Mouse (Mus musculus): ENCODE results near the gene Add2. TPM values are rescaled to one million over a fixed set of nuclear protein-coding genes. Genes with fewer than 3 reads are reported as not detected.

Gene Add2
- polyA plus RNA-seq, 1 experiment from 2014 or later: 64.5 TPM

DNA sequence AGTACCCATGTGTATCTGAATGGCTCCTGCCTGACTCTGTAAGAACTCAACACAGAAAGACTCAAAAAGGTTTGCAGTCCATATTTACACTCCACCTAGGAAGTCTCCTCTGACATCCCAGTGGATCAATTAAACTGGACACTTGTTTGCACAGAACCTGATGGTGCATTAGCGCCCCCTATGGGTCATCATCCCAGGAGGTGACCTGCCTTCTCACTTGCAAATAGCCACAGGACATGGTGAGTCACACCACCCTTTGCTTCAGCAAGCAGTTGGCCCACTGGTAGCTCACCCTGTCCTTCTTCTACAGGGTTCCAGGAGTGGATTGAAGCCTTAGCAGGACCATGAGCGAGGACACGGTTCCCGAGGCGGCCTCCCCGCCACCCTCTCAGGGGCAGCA is 57.0 kb downstream of the Add2 start:
- 66% methylated on average over 6 of the region's 6 CpGs for WGBS
- DNase-seq (ENCODE audit: low spot score, missing footprints): peak; percentile 94

DNA sequence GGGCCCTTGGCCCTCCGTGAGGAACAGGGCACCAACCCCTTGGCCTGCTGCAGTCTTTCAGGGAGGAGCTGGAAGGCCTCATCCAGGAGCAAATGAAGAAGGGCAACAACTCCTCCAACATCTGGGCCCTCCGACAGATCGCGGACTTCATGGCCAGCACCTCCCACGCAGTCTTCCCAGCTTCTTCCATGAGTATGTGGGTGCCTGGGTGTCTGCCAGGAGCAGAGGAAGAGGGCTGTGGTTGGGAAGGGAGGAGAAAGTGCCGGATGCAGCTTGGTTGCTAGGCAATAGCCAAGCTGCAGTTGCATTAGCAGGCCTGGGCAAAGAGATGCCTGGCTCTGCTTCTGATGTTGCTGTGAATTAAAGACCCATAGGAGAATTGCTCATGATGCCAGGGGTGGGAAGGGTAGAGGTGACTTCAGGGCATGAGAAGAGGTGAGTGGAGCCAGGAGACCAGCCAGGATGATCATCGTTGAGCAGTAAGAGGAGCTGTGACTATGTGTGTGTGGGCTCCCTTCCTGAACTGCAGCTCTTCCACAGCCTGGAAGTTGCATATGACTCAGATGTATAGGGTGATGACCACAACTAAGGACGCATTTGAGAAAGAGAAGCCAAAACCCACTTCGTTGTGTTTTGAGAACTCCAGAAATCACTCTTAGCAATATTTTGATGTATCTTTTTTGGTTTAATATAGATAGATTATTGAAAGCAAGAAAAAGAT is 58.5 kb downstream of the Add2 start:
- ATAC-seq (ENCODE audit: low FRiP score) (no peak), DNase-seq (ENCODE audit: low spot score, missing footprints) (no peak)
- no peaks in the 10 kb centered on the region for H3K4me1 ChIP-seq (ENCODE audit: control insufficient read depth, insufficient read depth, low read length)
- H3K9ac ChIP-seq (ENCODE audit: low read length): no peak overlapping the region
- H3K4me3 ChIP-seq (ENCODE audit: low read depth, low read length): no peak overlapping the region
- H3K36me3 ChIP-seq (ENCODE audit: control insufficient read depth, insufficient read depth, low read length): no peaks in the 10 kb centered on the region
- H3K27me3 ChIP-seq (ENCODE audit: control insufficient read depth, insufficient read depth, low read length): no peaks in the 10 kb centered on the region
- WGBS: 76% methylated on average over 9 of the region's 9 CpGs
- H3K27ac ChIP-seq (ENCODE audit: low read depth, low read length): no peak overlapping the region
- H3K9me3 ChIP-seq (ENCODE audit: control insufficient read depth, low read length): no peaks in the 10 kb centered on the region
- no peak overlapping the region for H3K4me2 ChIP-seq

More for the DNA sequence above, 57.0 kb downstream of the Add2 start:
- H3K9me3 ChIP-seq (ENCODE audit: control insufficient read depth, low read length): no peaks in the 10 kb centered on the region
- no peak for ATAC-seq (ENCODE audit: low FRiP score)
- no peaks in the 10 kb centered on the region for H3K4me1 ChIP-seq (ENCODE audit: control insufficient read depth, insufficient read depth, low read length)
- H3K9ac ChIP-seq (ENCODE audit: low read length): no peak overlapping the region
- no peak overlapping the region for H3K4me2 ChIP-seq
- H3K4me3 ChIP-seq (ENCODE audit: low read depth, low read length): no peak overlapping the region
- no peaks in the 10 kb centered on the region for H3K36me3 ChIP-seq (ENCODE audit: control insufficient read depth, insufficient read depth, low read length)
- H3K27ac ChIP-seq (ENCODE audit: low read depth, low read length): no peak overlapping the region
- no peaks in the 10 kb centered on the region for H3K27me3 ChIP-seq (ENCODE audit: control insufficient read depth, insufficient read depth, low read length)

DNA sequence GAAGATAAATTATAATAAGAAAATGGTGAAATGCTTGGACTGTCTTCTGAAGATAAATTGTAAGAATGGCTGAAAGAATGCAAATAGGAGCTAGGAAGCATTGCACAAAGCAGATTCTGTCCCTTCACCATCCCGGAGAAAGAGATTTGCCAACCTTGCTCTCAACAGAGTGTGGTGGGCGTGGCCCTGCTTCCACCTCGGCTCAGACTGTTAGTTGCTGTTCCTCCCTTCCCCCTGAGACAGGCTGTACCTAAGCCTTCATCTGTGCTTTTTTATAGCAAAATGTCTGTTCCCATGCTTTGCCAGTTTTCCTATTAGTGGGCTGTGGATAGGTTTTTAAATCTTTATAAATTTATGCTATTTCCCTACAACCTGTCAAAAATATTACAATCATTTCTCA is 59.3 kb downstream of the Add2 start:
- H3K4me2 ChIP-seq: no peak overlapping the region
- H3K27me3 ChIP-seq (ENCODE audit: control insufficient read depth, insufficient read depth, low read length): no peaks in the 10 kb centered on the region
- ATAC-seq (ENCODE audit: low FRiP score) (no peak), DNase-seq (ENCODE audit: low spot score, missing footprints) (no peak)
- H3K9me3 ChIP-seq (ENCODE audit: control insufficient read depth, low read length): no peaks in the 10 kb centered on the region
- no peaks in the 10 kb centered on the region for H3K4me1 ChIP-seq (ENCODE audit: control insufficient read depth, insufficient read depth, low read length)
- no peaks in the 10 kb centered on the region for H3K36me3 ChIP-seq (ENCODE audit: control insufficient read depth, insufficient read depth, low read length)
- H3K9ac ChIP-seq (ENCODE audit: low read length): no peak overlapping the region
- no peak overlapping the region for H3K4me3 ChIP-seq (ENCODE audit: low read depth, low read length)
- H3K27ac ChIP-seq (ENCODE audit: low read depth, low read length): no peak overlapping the region
- 45% methylated on average over 3 of the region's 3 CpGs for WGBS

DNA sequence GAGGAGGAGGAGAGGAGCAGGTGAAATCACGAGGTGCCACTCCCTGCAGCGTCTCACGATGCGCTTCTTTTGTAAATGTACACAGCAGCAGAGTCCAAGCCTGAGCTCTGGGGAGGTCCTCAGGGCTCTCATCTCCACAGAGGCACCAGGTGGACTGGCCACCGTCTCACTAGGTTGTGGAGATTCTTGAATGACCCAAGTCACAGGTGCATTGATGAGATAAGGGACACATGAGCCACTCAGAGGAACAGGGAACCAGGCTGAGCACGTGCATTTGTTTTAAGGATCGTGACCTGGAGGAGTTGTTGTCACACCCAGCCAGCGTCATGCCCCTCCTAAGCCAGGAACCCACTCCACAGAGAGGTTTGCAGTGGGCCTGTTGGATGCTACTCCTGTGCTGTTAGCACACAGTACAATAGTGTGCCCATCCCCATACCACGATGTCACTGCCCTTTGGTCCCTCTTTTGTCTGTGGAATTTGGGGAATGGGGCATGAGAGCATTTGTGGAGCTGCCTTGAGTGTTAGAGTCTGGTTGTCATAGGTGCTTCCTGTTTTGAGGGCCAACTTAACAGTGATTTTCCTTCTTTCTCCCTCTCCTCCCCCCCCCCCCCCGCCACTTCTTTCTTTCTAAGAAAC is 65.8 kb downstream of the Add2 start:
- no peak for ATAC-seq (ENCODE audit: low FRiP score)
- Histone ChIP-seq H3K4me1 (ENCODE audit: control insufficient read depth, insufficient read depth, low read length) (no peaks in the 10 kb centered on the region), H3K4me2 (no peak overlapping the region), H3K27me3 (ENCODE audit: control insufficient read depth, insufficient read depth, low read length) (no peaks in the 10 kb centered on the region), H3K4me3 (ENCODE audit: low read depth, low read length) (no peak overlapping the region), H3K9me3 (ENCODE audit: control insufficient read depth, low read length) (no peaks in the 10 kb centered on the region), H3K27ac (ENCODE audit: low read depth, low read length) (no peak overlapping the region), H3K36me3 (ENCODE audit: control insufficient read depth, insufficient read depth, low read length) (0 out of 2 replicates have a peak, but pooled peaks cover 4% of the 10 kb centered on the region), H3K9ac (ENCODE audit: low read length) (no peak overlapping the region)
- no peak for DNase-seq (ENCODE audit: low spot score, missing footprints)
- WGBS: 82% methylated on average over 9 of the region's 10 CpGs

DNA sequence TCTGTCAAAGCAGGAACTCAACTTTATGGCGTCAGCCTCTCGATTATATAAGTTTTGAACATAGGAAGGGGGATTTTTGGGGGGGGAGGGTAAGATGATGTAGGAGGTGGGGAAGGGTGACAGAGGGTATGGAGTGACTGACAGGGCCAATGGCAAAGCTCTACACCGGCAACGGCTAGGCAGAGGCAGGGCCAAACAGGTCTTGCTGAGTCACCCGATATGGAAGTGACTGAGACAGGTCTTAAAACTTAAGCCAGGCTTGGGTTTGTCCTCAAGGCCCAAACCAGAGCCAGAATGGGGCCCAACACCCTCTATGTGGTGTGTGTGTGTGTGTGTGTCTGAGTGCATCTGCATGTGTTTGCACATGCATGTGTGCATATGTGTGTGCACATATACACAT is 67.0 kb downstream of the Add2 start:
- H3K9me3 ChIP-seq (ENCODE audit: control insufficient read depth, low read length): no peaks in the 10 kb centered on the region
- H3K27ac ChIP-seq (ENCODE audit: low read depth, low read length): no peak overlapping the region
- no peak overlapping the region for H3K4me2 ChIP-seq
- no peaks in the 10 kb centered on the region for H3K27me3 ChIP-seq (ENCODE audit: control insufficient read depth, insufficient read depth, low read length)
- no peak overlapping the region for H3K9ac ChIP-seq (ENCODE audit: low read length)
- no peak for DNase-seq (ENCODE audit: low spot score, missing footprints)
- no peak overlapping the region for H3K4me3 ChIP-seq (ENCODE audit: low read depth, low read length)
- 0 out of 2 replicates have a peak, but pooled peaks cover 4% of the 10 kb centered on the region for H3K36me3 ChIP-seq (ENCODE audit: control insufficient read depth, insufficient read depth, low read length)
- WGBS: 90% methylated on average over 5 of the region's 5 CpGs
- ATAC-seq (ENCODE audit: low FRiP score): no peak
- no peaks in the 10 kb centered on the region for H3K4me1 ChIP-seq (ENCODE audit: control insufficient read depth, insufficient read depth, low read length)

DNA sequence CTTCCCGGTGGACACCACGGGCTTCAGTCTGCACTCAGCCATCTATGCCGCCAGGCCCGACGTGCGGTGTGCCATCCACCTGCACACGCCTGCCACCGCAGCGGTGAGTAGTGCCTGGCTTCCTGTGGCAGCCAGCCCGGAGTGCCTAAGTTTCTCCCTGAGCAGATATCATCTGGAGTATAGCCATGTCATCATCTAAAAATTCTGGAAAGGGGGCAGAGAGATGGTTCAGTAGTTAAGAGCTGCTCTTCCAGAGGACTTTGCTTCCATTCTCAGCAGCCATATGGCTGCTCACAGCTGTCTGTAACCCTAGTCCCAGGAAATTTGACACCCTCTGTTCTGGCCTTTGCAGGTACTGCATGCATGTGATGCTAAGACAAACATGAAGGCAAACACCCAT is 68.3 kb downstream of the Add2 start:
- Histone ChIP-seq H3K27me3 (ENCODE audit: control insufficient read depth, insufficient read depth, low read length) (no peaks in the 10 kb centered on the region), H3K9ac (ENCODE audit: low read length) (no peak overlapping the region), H3K36me3 (ENCODE audit: control insufficient read depth, insufficient read depth, low read length) (0 out of 2 replicates have a peak, but pooled peaks cover 8% of the 10 kb centered on the region), H3K9me3 (ENCODE audit: control insufficient read depth, low read length) (no peaks in the 10 kb centered on the region), H3K4me1 (ENCODE audit: control insufficient read depth, insufficient read depth, low read length) (no peaks in the 10 kb centered on the region), H3K27ac (ENCODE audit: low read depth, low read length) (no peak overlapping the region), H3K4me3 (ENCODE audit: low read depth, low read length) (no peak overlapping the region), H3K4me2 (no peak overlapping the region)
- DNase-seq (ENCODE audit: low spot score, missing footprints) (no peak), ATAC-seq (ENCODE audit: low FRiP score) (no peak)
- 92% methylated on average over 10 of the region's 10 CpGs for WGBS

DNA sequence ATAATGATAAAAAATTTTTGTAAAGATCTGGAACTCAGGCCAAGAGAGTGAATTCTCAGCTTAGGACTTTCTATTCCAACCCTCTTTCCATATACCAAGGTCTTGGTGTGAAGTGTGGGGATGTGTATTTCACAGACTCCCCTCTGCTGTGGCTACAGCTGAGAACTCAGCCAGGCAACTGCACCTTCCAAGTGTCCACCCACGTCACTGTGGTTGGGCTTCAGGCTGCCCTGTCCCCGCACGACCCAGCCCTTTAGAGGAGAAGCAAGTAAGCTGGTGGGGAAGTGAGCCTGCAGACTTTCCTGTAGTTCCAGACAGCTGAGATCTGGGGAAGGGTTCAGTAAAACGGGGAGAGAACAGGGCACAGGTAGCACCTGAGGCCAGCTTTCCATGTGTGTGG is 68.7 kb downstream of the Add2 start:
- 74% methylated on average over 4 of the region's 4 CpGs for WGBS
- Histone ChIP-seq H3K4me1 (ENCODE audit: control insufficient read depth, insufficient read depth, low read length) (no peaks in the 10 kb centered on the region), H3K9ac (ENCODE audit: low read length) (no peak overlapping the region), H3K4me3 (ENCODE audit: low read depth, low read length) (no peak overlapping the region), H3K27ac (ENCODE audit: low read depth, low read length) (no peak overlapping the region), H3K4me2 (no peak overlapping the region), H3K9me3 (ENCODE audit: control insufficient read depth, low read length) (no peaks in the 10 kb centered on the region), H3K36me3 (ENCODE audit: control insufficient read depth, insufficient read depth, low read length) (0 out of 2 replicates have a peak, but pooled peaks cover 8% of the 10 kb centered on the region), H3K27me3 (ENCODE audit: control insufficient read depth, insufficient read depth, low read length) (no peaks in the 10 kb centered on the region)
- no peak for ATAC-seq (ENCODE audit: low FRiP score)
- no peak for DNase-seq (ENCODE audit: low spot score, missing footprints)

DNA sequence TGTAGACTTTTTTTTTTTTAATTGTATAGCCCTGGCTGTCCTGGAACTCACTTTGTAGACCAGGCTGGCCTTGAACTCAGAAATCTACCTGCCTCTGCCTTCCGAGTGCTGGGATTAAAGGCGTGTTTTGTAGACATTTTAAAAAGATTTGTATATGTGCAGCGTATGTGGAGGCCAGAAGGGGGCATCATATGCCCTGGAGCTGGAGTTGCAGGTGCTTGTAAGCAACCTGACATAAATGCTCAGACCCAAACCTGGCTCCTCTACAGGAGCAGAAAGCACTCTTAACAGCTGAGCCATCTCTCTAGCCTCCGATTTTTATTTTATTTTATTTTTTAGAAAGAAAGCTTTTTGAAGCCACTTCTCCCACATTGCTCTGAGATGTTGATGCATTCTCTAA is 70.5 kb downstream of the Add2 start:
- Histone ChIP-seq H3K9ac (ENCODE audit: low read length) (no peak overlapping the region), H3K36me3 (ENCODE audit: control insufficient read depth, insufficient read depth, low read length) (0 out of 2 replicates have a peak, but pooled peaks cover 8% of the 10 kb centered on the region), H3K4me1 (ENCODE audit: control insufficient read depth, insufficient read depth, low read length) (0 out of 2 replicates have a peak, but pooled peaks cover 3% of the 10 kb centered on the region), H3K27ac (ENCODE audit: low read depth, low read length) (no peak overlapping the region), H3K27me3 (ENCODE audit: control insufficient read depth, insufficient read depth, low read length) (no peaks in the 10 kb centered on the region), H3K4me3 (ENCODE audit: low read depth, low read length) (no peak overlapping the region), H3K4me2 (no peak overlapping the region), H3K9me3 (ENCODE audit: control insufficient read depth, low read length) (no peaks in the 10 kb centered on the region)
- no peak for ATAC-seq (ENCODE audit: low FRiP score)
- DNase-seq (ENCODE audit: low spot score, missing footprints): no peak
- whole genome bisulfite sequencing: 81% methylated on average over 4 of the region's 4 CpGs

DNA sequence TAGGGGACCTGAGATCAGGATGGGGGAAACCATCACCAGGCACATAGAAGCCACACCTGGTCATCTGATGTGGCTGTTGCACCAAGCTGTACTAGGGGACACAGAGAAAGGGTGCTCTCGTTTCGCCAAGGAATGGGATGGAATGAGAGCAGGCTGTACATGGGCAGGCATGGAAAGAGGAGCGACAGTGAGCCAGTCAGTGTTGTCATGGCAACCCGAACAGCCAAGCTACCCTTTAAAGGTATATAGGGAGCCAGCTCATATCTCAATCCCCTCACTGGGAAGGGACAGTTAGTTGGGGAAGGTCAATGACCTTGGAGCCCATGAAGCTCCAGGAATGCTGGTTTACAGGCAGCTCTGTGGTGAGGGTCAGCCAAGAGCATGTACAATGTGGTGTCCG is 73.0 kb downstream of the Add2 start:
- H3K4me2 ChIP-seq: no peak overlapping the region
- H3K27me3 ChIP-seq (ENCODE audit: control insufficient read depth, insufficient read depth, low read length): no peaks in the 10 kb centered on the region
- no peak overlapping the region for H3K27ac ChIP-seq (ENCODE audit: low read depth, low read length)
- H3K9ac ChIP-seq (ENCODE audit: low read length): no peak overlapping the region
- H3K4me1 ChIP-seq (ENCODE audit: control insufficient read depth, insufficient read depth, low read length): 0 out of 2 replicates have a peak, but pooled peaks cover 3% of the 10 kb centered on the region
- H3K9me3 ChIP-seq (ENCODE audit: control insufficient read depth, low read length): no peaks in the 10 kb centered on the region
- 78% methylated on average over 5 of the region's 5 CpGs for WGBS
- DNase-seq (ENCODE audit: low spot score, missing footprints) (no peak), ATAC-seq (ENCODE audit: low FRiP score) (no peak)
- peaks cover 16% of the 10 kb centered on the region; the same call in 1 of the 2 replicates for H3K36me3 ChIP-seq (ENCODE audit: control insufficient read depth, insufficient read depth, low read length)
- no peak overlapping the region for H3K4me3 ChIP-seq (ENCODE audit: low read depth, low read length)

All from midbrain, embryonic 11.5 days (tissue).